Mouse (Mus musculus) cerebellum, adult 11-12 months (tissue): ENCODE results near the gene Cfap43.
"Not testable (repeated sequence)": the region's sequence is repeated elsewhere in the genome, so short reads cannot be mapped to it uniquely, and the experiment has no call there.

Experiments used
- DNase-seq: peaks from one replicate; pipeline ENCODE4 v3.0.0; 2022

Cfap43 gene

GRCm38 (mm10) chr19:47884296-47885085, 34.6 kb downstream of the Cfap43 start:
- no peak for DNase-seq

- DNase-seq, result no peak
Measured at GRCm38 (mm10) chr19:47882882-47883254, 36.2 kb downstream of the Cfap43 start.

DNA sequence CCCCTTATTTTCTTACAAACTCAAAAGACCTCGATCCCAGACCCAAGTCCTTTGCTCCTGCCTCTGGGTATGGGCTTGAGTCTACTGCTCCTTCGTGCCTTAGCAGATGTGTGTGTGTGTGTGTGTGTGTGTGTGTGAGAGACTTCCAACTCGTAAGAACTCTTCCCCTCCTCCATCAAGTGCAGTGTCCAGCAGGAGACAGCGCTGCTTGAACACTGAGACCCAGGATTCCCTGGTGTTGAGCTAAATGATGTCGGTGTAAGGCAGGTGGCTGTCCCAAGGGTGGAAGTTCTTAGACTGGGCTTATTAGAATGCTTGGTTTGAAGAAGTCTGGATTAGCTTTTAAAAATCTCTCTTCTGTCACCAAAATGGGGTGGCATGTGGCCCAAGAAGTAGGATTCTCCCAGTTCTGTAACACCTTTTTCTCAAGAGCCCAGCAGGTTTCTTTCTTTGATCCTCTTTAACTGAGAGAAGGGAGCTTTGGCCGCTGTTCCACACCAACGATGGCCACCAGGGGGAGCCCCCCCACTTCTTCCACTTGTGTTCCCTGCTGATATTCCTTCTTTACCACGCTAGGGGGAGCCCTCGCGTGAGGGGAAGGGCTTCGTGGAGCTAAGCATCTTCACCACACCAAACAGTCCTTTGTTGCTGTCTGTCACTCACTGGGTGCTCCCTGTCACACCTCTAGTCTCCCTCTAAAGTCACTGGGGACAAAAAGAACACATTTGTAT, 36.8 kb downstream of the Cfap43 start:
- DNase-seq, result peak; percentile 43

GRCm38 (mm10) chr19:47881538-47881937, 37.5 kb downstream of the Cfap43 start:
- DNase-seq, result no peak

- no peak for DNase-seq
Measured at GRCm38 (mm10) chr19:47876252-47876651, 42.8 kb downstream of the Cfap43 start.

DNA sequence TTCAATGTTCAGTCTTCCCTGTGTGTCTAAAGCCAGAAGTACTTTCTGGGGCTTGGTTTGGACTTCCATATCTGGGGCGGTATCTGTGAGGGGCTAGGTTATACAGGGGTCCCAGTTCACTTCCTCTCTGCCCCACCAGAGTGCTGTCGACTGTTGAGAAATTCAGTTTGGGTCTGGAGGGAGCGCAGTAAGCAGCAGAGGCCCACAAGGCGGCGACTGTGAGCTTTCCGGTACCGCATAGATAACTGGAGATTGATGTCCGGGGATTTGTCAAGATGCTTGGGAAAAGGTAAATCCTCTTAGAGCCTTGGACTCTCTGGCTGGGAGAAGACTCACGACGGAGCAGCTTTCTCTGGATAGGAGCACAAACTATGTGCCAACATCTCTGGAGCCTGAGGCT, 47.6 kb downstream of the Cfap43 start:
- DNase-seq, result no peak

DNA sequence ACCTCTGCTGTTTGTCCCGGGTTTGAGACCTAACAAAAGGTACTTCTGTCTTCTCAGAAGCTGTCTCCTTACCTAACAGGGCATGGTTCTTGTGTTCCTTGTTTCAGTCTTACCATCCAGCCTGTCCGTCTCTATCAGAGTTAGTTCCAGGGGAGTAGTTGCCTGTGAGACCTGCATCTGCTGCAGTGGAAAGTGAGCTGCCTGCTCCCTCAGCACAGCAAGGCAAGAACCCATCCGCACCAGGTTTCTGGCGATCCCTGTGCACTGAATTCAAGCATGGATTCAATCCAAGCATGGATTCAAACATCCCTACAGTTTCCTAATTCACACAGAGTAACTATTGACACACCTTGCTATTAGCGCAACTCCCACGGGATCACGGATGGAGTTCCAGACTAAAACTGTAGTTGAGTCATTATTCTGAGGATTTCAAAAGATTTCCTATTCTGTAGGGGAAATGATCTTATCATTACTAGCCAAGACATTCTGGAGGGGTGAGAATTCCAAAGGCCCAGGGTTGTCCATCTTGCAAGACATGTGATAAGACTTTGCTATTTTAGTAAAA, 48.9 kb downstream of the Cfap43 start:
- DNase-seq, result no peak

DNA sequence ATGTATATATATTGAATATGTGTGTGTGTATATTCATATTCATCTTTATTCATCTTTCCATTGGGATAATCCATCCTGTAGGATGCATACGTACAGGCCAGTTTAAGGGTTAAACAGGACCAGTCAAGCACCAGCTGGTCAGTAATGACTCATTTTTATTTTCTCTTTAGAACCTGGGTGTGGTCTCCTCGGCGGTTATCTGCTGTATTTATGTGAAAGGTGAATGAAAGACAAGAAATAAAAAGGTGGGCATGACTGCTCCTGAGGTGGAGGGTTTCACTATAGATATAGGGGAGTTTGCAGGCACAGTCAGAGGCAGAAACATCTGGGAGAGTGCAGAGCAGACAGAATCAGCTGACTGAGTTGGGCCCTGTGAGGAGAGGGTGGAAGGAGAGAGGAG, 49.6 kb downstream of the Cfap43 start:
- DNase-seq, result no peak

DNA sequence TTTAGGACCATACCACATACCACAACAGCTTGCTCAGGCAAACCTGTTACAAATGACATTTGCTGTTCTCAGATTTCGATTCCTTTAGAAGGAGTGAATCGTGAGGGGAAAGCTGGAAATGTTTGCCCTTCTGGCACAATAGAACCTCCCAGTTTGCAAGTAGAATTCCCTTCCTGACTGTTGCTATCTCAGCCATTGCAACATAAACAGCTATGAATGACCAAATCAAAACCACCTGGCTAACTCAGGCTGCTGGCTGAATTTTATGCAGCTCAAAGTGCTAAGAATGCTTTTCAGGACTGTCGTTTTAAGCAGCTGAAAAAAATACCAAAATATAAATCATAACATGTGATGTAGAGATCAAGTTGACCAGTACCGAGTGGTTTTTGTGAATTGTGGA, 50.1 kb downstream of the Cfap43 start:
- no peak for DNase-seq

DNA sequence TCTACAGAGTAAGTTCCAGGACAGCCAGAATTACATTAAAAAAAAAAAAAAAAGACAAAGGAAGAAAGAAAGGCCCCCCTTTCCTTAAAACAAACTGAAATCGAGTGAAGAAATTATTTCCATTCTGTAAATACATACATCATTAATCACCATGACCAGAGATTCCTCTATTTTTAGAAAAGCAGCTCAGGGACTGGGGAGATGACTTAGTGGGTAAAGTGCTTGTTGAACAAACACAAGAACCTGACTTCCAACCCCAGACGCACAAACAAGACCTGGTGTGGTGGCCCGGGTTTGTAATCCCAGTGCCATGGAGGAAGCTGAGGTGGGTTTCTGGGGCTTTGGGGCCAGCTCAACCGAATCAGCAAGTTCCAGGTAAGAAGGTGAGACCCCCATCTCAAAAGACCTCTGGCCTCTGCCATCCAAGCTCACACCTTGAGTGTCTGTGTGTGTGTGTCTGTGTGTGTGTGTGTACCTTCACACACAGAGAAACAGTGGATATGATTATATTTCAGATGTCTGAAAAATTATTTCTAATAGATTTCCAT, 51.4 kb downstream of the Cfap43 start:
- DNase-seq, result no peak

DNA sequence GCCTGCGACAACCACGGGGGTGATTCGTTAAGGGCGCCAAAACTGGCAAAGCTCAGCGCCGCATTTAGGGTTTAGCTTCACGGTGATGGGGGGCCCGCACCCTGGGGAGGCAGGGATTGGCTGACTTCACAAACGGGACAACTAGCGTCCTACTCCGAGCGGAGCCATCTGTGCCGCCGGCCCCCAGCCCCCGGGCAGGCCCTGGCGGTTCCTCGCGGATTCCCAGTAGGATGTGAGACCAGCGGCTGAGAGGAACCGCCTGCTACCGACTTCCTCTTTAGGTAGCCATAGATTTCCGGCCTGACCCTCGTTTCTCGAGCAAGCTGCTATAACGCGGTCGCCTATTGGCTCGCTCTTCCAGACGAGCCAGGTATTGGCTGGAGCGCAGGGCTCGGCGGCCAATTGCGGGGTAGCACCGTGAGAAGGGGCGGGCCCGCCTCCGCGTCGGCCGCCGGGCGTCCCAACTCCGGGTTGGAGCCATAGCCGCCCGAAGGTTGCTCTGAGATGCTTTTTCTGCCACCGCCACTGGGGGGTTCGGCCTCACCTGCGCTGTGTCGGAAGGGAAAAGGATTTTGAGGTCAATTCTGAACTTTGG, 53.6 kb downstream of the Cfap43 start, which contains the start of gene Gsto2:
Gene Gsto2, plus strand, starts transcription at position 182 of the 595 bp plus-strand sequence.
- DNase-seq, result peak; percentile 96

DNA sequence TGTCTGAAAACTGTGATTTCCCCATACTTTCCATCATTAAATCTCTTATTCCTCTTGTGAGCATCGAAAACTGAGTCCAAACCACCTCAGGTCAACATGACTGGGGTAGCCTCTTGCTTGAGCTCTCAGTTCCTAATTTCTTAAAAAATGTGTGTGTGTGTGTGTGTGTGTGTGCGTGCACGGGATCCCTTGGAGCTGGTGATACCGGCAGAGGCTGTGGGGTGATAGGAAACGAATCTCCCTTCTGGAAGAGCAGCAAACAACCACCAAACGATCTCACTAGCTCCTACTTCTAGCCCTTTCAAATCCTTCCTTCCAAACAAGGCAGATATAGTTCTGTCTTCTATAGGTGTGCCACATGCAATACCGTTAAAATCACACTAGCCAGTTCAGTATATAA, 54.4 kb downstream of the Cfap43 start:
- no peak for DNase-seq

- peak; percentile 41 for DNase-seq
Measured at GRCm38 (mm10) chr19:47864051-47864450, 55.0 kb downstream of the Cfap43 start.

DNA sequence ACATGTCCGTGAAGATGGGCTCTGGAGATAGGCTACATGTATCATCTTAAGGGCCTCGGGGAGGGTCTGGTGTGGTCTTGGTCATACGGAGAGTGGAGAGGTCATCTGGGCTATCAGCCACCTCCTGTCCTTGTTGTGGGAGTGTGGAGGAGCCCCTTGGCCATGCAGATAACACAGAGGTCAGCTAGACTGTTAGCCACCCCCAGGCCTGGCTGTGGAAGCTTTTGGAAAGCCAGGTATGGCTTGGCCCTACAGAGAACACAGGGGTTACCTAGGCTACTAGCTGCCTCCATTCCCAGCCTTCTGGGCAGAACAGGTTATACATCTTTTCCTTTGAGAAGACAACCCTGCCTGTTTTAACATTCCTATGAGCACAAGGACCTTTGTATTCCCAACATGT, 56.5 kb downstream of the Cfap43 start:
- no peak for DNase-seq

DNA sequence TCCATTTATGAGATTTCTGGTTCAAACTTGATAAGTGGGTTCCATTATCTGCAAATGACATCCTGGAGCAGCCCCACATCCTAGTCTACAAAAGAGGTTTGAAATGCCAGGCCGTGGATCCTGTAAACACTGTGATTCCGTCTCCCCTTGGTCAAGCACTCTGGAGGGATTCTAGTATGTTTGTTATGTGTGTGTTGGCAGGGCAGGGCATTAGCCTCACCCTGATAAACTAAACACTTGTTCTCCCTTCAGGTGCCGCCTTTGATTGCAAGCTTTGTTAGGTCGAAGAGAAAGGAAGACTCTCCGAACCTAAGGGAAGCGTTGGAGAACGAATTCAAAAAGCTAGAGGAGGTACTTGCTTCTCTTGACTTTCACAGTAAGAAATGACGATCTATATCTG, 59.9 kb downstream of the Cfap43 start:
- no peak for DNase-seq

DNA sequence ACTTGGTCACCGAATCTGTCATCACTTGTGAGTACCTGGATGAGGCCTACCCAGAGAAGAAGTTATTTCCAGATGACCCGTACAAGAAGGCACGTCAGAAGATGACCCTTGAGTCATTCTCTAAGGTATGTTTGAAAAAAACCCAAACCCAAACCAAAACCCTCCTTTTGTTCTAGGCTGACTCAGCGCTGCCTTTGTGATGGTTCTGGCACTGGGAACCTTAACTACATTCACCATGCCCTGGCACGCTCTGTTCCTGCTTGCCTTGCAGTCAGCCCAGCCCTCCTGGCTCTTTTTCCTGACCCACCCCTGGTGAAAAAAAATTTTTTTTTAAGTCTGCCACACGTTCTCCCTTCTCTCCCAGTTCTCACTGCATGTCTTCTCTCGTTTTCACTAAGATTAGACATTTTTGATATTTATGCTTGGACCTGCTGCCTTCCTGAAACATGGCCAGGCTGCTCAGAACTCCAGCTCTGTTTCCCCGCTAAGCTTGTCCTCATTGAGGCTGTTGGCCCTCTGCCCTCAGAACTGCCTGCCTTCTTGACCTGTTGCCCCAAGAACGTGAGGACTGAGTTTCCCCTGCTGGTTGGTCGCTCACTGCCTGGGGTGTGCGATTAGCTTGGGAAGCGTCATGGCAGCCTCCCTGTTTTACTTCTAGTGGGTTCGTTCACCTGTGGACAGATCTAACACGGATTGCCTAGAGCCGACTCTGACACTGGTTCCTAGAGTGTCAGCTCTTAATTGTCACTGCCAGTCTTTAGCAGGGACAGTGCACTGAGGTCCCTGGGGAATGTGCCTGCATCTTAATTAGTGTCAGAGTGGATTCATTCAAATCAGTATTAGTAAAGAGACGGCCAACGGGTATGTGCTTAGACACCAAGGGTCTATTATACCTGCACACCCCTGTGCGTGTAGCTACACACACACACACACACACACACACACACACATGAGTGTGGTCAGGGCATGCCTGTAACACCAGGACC, 60.8 kb downstream of the Cfap43 start:
- DNase-seq, result no peak

GRCm38 (mm10) chr19:47854796-47855783, 64.0 kb downstream of the Cfap43 start, which contains the start of gene Gsto1:
Gsto1 (plus strand) TSS chr19:47854970.
- DNase-seq, result peak; percentile 87

DNA sequence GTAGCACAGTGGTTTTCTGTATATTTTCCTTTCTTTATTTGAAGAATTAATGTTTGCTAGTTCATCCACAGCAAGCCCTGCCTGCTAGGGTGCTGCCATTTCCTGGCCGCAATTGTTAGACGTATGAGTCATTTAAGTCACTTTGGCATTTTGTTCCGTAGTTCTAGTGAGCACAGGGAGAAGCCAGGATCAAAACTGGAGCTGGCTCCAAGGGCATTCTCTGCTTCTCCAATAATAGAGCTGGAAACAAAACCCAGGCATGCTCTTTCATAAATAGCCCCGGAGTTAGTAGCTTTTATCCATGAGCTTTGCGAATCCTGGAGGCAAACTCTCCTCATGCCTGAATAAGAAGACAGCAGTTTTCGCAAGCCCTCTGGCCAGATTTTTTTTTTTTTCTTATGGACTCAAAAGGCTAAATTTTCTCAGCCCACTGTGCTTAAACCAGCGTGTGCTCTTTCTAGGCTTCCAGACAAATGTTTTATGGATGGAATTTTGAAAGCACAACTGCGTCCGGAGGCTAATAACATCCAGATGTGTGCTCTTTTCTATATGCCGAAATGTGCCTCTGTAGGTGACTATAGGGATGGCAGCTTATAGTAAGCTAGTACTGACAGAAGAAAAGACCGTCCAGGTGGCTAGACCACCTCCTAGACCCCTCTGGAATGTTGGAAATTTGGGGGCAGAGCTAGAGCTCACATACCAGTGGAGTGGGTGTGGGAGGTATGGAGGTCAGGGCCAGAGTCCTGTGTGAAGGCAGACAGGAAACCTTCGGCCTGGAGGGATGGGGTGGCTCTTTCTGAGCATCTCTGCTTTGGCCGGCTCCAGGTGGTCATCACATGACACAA, 64.9 kb downstream of the Cfap43 start:
- no peak for DNase-seq

DNA sequence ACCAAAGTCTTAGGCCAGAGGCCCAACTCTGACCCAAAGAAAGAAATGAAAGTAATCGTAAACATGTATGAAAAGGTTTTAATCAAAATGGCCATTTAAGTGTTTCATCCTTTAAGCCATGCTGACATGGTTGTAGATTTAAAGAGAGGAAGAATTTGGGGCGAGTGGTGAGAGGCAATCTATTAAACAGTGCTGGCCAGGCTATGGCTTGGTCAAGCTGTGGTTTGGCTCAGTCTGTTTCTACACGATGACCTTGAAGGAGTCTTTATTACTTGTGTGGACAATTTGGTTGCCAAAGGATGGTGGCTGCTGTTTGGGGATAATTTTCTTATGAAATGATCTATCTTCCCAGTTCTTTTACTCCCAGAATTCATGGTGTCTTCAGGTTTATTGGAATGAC, 66.0 kb downstream of the Cfap43 start:
- DNase-seq, result no peak

- not testable (repeated sequence) for DNase-seq
Measured at GRCm38 (mm10) chr19:47852131-47852530, 67.0 kb downstream of the Cfap43 start.
